Mouse (Mus musculus): ENCODE measurements at regions not wholly inside any gene's neighbourhood (a gene's known extent, or its start where the extent isn't known, plus 50 kb on each side); places are given as distances from the start of the nearest gene placed in this dataset.

DNA sequence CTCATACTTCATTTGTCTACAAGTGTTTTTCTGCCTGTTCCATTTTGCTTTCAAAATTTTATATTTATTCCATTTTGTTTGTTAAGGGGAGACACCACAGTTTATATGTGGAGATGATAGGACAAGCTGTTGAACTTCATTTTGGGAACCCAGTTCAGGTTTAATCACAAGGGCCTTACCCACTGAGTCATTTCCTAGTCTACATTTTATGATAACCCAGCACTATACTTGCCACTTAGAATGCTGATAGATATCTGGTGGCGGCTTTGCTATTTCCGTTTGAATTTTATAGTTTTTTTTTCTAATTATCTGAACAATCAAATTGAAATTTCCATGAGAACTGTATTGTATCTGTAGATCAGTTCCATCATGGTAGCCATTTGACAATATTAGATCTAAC, 869.5 kb upstream of the B3galt2 start:
- 99% methylated on average over 2 of the region's 2 CpGs for WGBS
- no peak for DNase-seq (ENCODE audit: low spot score)
- no peaks in the 10 kb centered on the region for H3K9me3 ChIP-seq (replicated peaks)
- H3K27ac ChIP-seq: no peak overlapping the region
- H3K4me1 ChIP-seq: no peaks in the 10 kb centered on the region
- no peak overlapping the region for H3K4me3 ChIP-seq
- H3K27me3 ChIP-seq (ENCODE audit: low read depth, poor library complexity, severe bottlenecking): no peaks in the 10 kb centered on the region
- H3K36me3 ChIP-seq: no peaks in the 10 kb centered on the region
